In the genomic region with DNA sequence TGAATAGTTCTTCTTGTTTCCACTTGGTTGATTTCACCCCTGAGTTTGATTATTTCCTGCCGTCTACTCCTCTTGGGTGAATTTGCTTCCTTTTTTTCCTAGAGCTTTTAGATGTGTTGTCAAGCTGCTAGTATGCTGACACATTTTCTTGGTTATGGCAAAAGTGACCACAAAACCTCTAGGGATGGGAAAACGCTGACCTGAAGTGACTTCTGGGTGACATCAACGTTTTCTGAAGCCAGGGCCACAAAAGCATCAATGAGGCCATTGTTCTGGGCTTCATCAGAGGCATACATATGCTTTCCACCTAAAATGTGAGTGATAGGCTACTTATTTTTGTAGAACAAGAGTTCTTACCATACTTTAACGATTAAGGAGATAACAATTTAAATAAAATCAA, we compare ENCODE assay signal across 33 mouse cellular contexts. TPM values are rescaled to one million over a fixed set of nuclear protein-coding genes. Genes with fewer than 3 reads are reported as not detected.
"Had no signal": no experiment of that assay in that cellular context is flagged by ENCODE, and none has a peak within 500 bp of the region (broad histone marks: within the 10 kb centered on the region; RNA-seq: fewer than 3 reads in every experiment).

No protein-coding gene starts in this region.

RNA-seq across cellular contexts. Expression of gene Clca3b, which starts 22.9 kb away (rescaled TPM):
- total RNA-seq: gastrocnemius, adult 18-20 months; gastrocnemius, adult 8-10 months; gastrocnemius, postnatal 14 days; gastrocnemius, postnatal 36 days; heart, adult 8-10 months; heart, postnatal 10 days; heart, postnatal 25 days; heart, postnatal 4 days; hindbrain, postnatal 0 days; layer of hippocampus, adult 18-20 months; layer of hippocampus, adult 8-10 months; layer of hippocampus, postnatal 14 days; layer of hippocampus, postnatal 36 days; left cerebral cortex, adult 18-20 months; left cerebral cortex, adult 8-10 months; left cerebral cortex, postnatal 10 days; left cerebral cortex, postnatal 25 days; left cerebral cortex, postnatal 4 days; liver, adult 2 months had no signal
- polyA plus RNA-seq: gonadal fat pad, adult 2 months; heart, embryonic 10.5 days; heart, embryonic 12.5 days; heart, embryonic 14.5 days; hindbrain, embryonic 11.5 days; hindbrain, embryonic 13.5 days; hindbrain, embryonic 15.5 days; hindbrain, postnatal 0 days; kidney, adult 2 months; limb, embryonic 13.5 days; limb, embryonic 15.5 days; liver, adult 2 months; liver, embryonic 12.5 days; liver, embryonic 14.5 days had no signal

RNA-seq across cellular contexts. Expression of gene Clca3a2, which starts 52.7 kb away (rescaled TPM):
- total RNA-seq: gastrocnemius, adult 18-20 months; gastrocnemius, adult 8-10 months; gastrocnemius, postnatal 14 days; gastrocnemius, postnatal 36 days; layer of hippocampus, postnatal 36 days; left cerebral cortex, adult 18-20 months; left cerebral cortex, adult 8-10 months had no signal
- polyA plus RNA-seq: hindbrain, embryonic 13.5 days; limb, embryonic 11.5 days; liver, embryonic 12.5 days; liver, embryonic 14.5 days; liver, embryonic 16.5 days had no signal
